Mouse (Mus musculus): ENCODE results near the gene Fam185a.

- TF ChIP-seq CTCF (IDR thresholded peaks at IDR 0.05), result no peak
- TF ChIP-seq EP300 (IDR thresholded peaks at IDR 0.05), result no peak
Measured at GRCm38 (mm10) chr5:21496881-21497280, 72.1 kb downstream of the Fam185a start.

All from lung, postnatal 0 days (tissue).